Mouse (Mus musculus) ES-E14 (cell line): ENCODE data around the gene Sult5a1. TPM values are rescaled to one million over a fixed set of nuclear protein-coding genes. Genes with fewer than 3 reads are reported as not detected.

Source experiments
- DNase-seq: peaks from one replicate; pipeline ENCODE4 v3.0.0-alpha.2; 2013; ENCODE audit warnings: low read depth, low spot score
- H3K27ac ChIP-seq: 2 replicates; pipeline ENCODE4 v1.5.1; 2012; ENCODE audit warnings: low read depth, mild to moderate bottlenecking, low read length, moderate library complexity, mixed read lengths; ENCODE audit not compliant: poor library complexity, insufficient read depth, severe bottlenecking
- H3K36me3 ChIP-seq: 2 replicates; pipeline ENCODE4 v1.6.1; 2012; ENCODE audit warnings: mild to moderate bottlenecking, low read length, moderate library complexity, mixed read lengths; ENCODE audit not compliant: control insufficient read depth, poor library complexity, insufficient read depth, severe bottlenecking
- H3K4me1 ChIP-seq, 2 experiments: fragments of 150-350 bp in 1 of 2; sonication (generic) in 1 of 2; 2 replicates each; pipeline ENCODE4 v1.6.1; 2012; ENCODE audit warnings: low read length in 2 of 2, mild to moderate bottlenecking in 1 of 2, mixed read lengths in 1 of 2; ENCODE audit not compliant: control insufficient read depth in 2 of 2, insufficient read depth in 2 of 2, poor library complexity in 1 of 2
- H3K4me3 ChIP-seq, 2 experiments: fragments of 150-350 bp in 1 of 2; sonication (generic) in 1 of 2; 2 replicates each; pipeline ENCODE4 v1.5.1; 2012; ENCODE audit warnings: low read length in 2 of 2, low read depth in 1 of 2, mild to moderate bottlenecking in 1 of 2, mixed read lengths in 1 of 2; ENCODE audit not compliant: insufficient read depth in 1 of 2, poor library complexity in 1 of 2, severe bottlenecking in 1 of 2
- H3K9ac ChIP-seq: 2 replicates; pipeline ENCODE4 v1.6.1; 2012; ENCODE audit warnings: low read depth, mild to moderate bottlenecking, low read length, mixed read lengths; ENCODE audit not compliant: poor library complexity, insufficient read depth, severe bottlenecking
- H3K9me3 ChIP-seq: fragments of 150-350 bp; sonication (generic); 2 replicates; pipeline ENCODE4 v1.6.1; 2012; ENCODE audit warnings: low read depth, mild to moderate bottlenecking, low read length; ENCODE audit not compliant: control insufficient read depth, insufficient read depth
- CHD2 ChIP-seq: IDR thresholded peaks from 2 replicates; pipeline ENCODE4 v1.6.1; 2014; ENCODE audit warnings: mild to moderate bottlenecking, low read depth, low read length, inconsistent platforms
- HCFC1 ChIP-seq: IDR thresholded peaks from 2 replicates; pipeline ENCODE4 v1.6.1; 2012; ENCODE audit warnings: low read length, inconsistent platforms, borderline replicate concordance; ENCODE audit not compliant: insufficient read depth
- MAFK ChIP-seq: IDR thresholded peaks from 2 replicates; pipeline ENCODE4 v1.6.1; 2014; ENCODE audit warnings: mild to moderate bottlenecking, low read depth, low read length, inconsistent platforms; ENCODE audit not compliant: insufficient read depth
- ZC3H11A ChIP-seq: IDR thresholded peaks from 2 replicates; pipeline ENCODE4 v1.6.1; 2012; ENCODE audit warnings: low read depth, mild to moderate bottlenecking, inconsistent platforms, low read length, borderline replicate concordance
- ZNF384 ChIP-seq: IDR thresholded peaks from 2 replicates; pipeline ENCODE4 v1.6.1; 2012; ENCODE audit warnings: low read depth, low read length, inconsistent platforms
- in situ Hi-C, 2 experiments: fragments of 600-800 bp; cut with MboI; formaldehyde crosslinking; loops; one replicate each; pipeline ENCODE4 v1.15.1; 2025; ENCODE audit warnings: low sequenced_read_pairs in 2 of 2, inconsistent platforms in 1 of 2; ENCODE audit not compliant: unreplicated experiment in 2 of 2
- total RNA-seq: library from RNA; depleted of rRNA; stranded (reverse); fragments of 300-350 nt; gene quantifications from 2 replicates; pipeline ENCODE4 v1.2.3, GENCODE M21; 2012; rRNA removed

Gene Sult5a1
- total RNA-seq, 1 experiment: 3.3 TPM

- peaks cover 19% of the 10 kb centered on the region; the same call in 1 of the 2 replicates for H3K36me3 ChIP-seq
- H3K9ac ChIP-seq: no peak overlapping the region
- no peak overlapping the region for H3K27ac ChIP-seq
- DNase-seq: no peak
- H3K9me3 ChIP-seq: no peaks in the 10 kb centered on the region
- TF ChIP-seq HCFC1 (no peak), ZC3H11A (no peak), MAFK (no peak), CHD2 (no peak), ZNF384 (no peak)
- in situ Hi-C loops: no loop called here
- peaks cover 0 to 6% of the 10 kb centered on the region in 2 experiments; a peak in 2 of 4 replicates for H3K4me1 ChIP-seq
- H3K4me3 ChIP-seq: no peak overlapping the region
Measured at GRCm38 (mm10) chr8:123097216-123097615, 60.9 kb downstream of the Sult5a1 start.

Other genes starting within 250 kb of the Sult5a1 start
- gene Ankrd11, start 116.0 kb downstream of the Sult5a1 start, total RNA-seq: 155 and 194 TPM in 2 replicates
- gene Spg7, start 95.4 kb downstream of the Sult5a1 start, total RNA-seq: 106 and 160 TPM in 2 replicates
- 2,643 and 2,912 TPM in 2 replicates for gene Rpl13, start 56.0 kb downstream of the Sult5a1 start, total RNA-seq
- 1.8 and 4.9 TPM in 2 replicates for gene Cpne7, start 40.9 kb downstream of the Sult5a1 start, total RNA-seq
- not detected in 2 replicates for gene Dpep1, start 27.9 kb upstream of the Sult5a1 start, total RNA-seq
- 68.8 and 86.0 TPM in 2 replicates for gene Chmp1a, start 54.4 kb upstream of the Sult5a1 start, total RNA-seq
- gene Spata33, start 54.5 kb upstream of the Sult5a1 start, total RNA-seq: 1.2 and 1.4 TPM in 2 replicates
- 42.7 and 58.9 TPM in 2 replicates for gene Cdk10, start 66.5 kb upstream of the Sult5a1 start, total RNA-seq
- gene Spata2l, start 77.9 kb upstream of the Sult5a1 start, total RNA-seq: 1.2 and 1.7 TPM in 2 replicates
- gene Zfp276, start 95.9 kb upstream of the Sult5a1 start, total RNA-seq: 14.8 and 19.1 TPM in 2 replicates
- gene Vps9d1, start 96.0 kb upstream of the Sult5a1 start, total RNA-seq: 10.8 and 15.4 TPM in 2 replicates
- gene Fanca, start 160.3 kb upstream of the Sult5a1 start, total RNA-seq: 31.7 and 52.6 TPM in 2 replicates
- gene Spire2, start 174.4 kb upstream of the Sult5a1 start, total RNA-seq: 8.8 and 13.6 TPM in 2 replicates
- gene Tcf25, start 215.4 kb upstream of the Sult5a1 start, total RNA-seq: 87.2 and 114 TPM in 2 replicates
- gene Mc1r, start 248.8 kb upstream of the Sult5a1 start, total RNA-seq: 0.27 and 0.42 TPM in 2 replicates